Mouse (Mus musculus) urinary bladder, postnatal 14 days (tissue): ENCODE data around the gene Rbfox1.

Experiments used
- DNase-seq: peaks from one replicate; pipeline ENCODE4 v3.0.0; 2021; ENCODE audit warnings: low spot score

Rbfox1 gene

DNA sequence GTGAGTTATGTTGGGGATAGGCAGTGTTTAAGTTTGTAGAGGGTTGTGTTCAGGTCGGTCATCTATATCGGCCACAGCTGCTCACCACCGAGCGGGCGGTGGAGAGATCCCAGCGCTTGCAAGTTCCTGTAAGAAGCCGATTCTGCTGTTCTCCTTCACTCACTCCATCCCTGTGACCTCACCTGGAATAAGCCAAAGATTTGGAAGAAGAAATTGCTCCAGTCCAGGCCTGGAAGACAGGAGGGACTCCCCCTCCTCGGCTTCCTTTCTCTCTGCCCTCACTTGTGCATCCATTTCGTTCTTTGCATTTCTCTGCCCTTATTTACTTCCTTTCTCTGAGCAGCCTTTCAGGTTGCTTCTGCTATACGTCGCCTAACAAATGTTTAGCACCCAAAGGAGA is 465.1 kb downstream of the Rbfox1 start:
- no peak for DNase-seq

DNA sequence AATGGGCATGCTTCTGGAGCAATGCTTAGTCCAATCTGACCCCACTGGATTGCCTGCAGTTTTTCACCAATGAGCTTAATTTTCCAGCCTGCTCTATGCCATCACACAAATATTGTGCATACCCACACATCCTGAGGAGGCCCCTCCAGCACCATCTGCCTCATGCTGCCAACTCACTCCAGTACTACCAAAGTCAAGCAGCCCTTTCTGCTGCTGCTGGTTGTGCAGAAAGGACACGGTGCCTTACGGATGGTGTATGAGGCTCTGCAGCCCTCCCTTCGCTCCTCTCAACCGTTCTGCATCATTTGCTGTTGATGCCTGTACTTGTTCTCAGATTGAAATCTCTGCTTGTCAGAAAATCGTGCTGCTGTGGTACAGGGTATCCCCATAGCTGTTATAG is 468.0 kb downstream of the Rbfox1 start:
- no peak for DNase-seq

DNA sequence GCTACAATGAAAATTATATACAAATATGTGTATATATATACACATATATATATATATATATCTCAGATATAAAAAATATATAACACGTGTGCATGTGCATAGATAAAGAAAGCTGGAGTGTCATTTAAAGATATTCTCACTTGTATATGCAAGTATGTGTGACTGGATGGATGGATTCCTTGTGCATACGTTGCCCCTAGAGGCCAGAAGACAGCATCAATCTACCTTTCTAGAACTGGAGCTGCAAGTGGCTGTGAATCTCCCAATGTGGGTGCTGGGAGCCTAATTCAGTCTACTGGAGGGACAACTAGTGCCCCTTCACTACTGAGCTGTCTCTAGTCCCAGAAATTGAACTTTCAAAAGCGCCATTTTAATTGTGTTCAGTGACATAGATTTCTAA is 471.8 kb downstream of the Rbfox1 start:
- DNase-seq = no peak

DNA sequence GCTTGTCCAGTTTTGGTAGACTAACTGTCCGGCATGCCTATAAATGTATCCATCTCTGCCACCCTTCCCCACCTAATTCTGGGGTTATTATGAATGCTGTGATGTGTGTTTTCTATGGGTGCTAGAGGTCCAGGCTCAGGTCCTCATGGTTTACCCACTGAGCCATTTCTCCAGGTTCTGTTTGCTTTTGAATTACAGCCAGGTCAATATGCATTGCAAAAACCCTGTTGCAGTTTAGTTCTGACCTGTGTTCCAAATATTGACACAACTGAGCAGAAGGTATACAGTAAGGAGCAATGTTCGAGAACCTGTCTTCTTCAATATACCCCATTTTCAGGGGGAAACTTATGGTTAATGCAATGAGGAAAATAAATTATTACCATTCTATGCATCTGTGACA is 480.6 kb downstream of the Rbfox1 start:
- DNase-seq = no peak

DNA sequence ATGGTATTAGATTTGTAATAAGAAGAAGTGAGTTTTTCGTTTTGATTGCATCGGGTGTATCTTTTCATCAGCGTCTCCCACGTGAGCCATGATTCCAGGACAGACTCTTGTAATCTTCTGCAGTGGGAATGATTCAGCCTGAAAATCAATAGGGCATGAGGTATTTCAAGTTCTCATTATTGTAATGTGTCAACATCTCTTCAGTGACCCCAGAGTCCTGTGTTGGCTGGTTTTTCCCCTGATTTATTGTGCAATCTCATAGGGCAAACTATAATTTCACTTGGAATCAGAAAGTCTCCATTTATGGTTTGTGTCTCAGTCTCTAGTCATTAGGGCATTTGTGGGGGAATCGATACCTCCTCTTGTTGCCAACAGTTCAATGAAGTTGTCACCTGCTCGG is 481.5 kb downstream of the Rbfox1 start:
- no peak for DNase-seq

DNA sequence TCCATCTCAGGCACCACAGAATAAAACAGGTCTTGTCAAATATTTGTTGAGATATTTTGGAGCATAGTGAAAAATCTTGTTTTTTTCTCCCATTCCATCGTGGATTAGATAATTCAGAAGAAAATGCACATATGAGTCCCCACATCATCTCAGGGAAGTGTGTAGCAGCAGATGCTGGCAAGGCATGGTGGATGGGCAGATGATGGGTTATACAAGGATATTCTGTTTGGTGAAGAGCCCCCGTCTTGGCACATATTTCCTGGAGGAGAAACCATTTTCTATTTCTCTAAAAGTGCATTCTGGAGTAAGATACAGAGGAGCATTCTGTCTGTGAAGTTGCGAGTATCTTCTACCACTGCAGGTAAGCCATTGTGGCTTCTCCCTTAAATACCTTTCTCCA is 495.8 kb downstream of the Rbfox1 start:
- DNase-seq = no peak

DNA sequence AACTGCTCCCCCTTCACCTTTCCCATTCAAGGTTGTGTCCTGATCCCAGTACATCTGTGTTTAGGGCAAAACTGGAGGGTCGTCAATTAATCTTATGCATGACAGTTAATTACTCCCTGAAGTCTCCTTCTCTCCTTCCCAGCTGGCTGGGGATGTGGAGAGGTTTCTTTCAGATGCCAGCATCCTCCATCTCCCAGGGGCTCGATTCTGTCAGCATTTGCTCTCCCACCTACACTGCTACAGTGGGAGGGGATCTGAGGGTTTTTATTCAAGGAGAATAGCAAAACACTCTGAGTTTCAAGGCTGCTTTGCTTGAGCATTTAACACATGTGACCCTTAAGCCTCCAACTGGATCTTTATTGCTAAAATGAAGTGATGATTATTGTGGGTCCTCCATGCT is 496.4 kb downstream of the Rbfox1 start:
- no peak for DNase-seq

DNA sequence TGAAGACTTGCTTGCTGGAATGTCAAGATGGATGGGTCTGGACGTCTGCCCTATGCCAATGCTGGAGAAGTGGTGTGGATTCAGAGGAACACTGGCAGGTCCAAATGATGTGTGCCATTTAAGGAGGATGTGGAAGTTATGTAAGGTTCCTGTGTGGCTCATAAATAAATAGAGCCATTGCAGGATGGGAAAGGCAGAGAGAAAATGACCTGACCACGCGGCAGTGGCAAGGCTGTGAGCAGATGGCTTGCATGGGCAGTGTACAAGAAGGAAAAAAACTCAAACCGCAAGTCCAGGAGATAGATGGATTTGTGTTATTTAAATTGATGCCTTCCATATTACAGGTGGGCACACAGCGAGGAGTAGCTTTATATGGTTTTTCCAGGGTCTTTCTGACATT is 497.6 kb downstream of the Rbfox1 start:
- no peak for DNase-seq

DNA sequence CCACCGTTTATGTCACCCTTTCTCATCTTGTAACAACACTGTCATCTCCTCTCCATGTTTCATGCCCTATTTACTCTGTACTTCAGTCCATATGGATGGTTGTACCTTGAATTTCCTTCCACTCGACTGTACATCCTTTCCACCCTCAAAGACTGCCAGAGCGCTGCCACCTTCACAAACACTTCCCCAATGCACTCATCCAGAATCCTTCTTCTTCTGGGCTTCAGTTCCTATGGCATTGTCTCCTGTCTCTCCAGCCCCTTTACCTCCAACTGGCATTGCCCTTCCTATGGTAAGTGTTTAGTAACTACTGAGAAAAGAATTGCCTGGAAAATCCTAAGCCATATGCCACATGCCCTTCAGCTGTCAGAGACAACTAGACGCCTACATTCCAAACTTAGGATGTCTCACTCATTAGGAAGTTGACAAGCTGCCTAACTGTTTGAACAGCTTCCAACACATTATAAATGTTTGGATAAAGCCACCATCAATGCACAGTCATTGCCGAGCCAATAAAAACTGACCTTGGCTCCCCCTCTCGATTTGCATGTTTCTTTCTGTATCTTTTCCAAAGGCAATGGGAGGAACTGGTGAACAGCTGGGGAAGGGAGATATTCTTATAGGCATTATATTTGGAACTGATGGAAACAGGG is 505.2 kb downstream of the Rbfox1 start:
- DNase-seq = no peak

DNA sequence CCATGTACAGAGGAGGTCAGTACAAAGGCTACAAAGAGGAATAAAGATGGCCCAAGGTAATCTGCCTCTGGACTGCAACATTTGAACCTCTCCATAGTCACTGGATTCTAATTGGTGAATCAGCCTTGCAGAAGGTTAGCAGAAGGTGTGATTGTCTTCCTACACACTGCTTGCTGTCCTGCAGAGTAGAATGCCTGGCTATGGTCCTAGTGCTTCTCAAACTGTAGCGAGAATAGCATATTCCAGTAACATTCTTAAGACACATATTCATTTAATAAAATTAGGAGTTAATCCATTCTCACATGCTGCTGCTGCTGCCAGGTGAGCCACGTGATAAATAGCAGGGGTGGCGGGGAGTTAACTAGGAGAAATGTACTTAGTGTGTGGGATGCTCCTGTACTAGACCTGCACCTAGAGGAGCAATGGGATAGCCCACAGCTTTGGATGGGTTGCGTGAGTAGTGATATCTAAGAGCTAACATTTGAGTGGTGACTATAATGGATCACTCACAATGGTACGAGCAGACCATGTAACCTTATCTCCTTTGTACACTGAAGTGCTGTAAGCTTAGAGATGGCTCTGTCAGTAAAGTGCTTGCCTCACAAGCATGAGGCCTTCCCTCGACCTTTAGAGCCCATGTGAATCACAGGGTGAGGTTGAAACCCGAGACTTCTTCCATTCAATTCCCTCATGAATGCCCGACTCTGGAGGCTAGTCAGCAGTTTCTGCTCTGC is 511.7 kb downstream of the Rbfox1 start:
- DNase-seq = no peak

DNA sequence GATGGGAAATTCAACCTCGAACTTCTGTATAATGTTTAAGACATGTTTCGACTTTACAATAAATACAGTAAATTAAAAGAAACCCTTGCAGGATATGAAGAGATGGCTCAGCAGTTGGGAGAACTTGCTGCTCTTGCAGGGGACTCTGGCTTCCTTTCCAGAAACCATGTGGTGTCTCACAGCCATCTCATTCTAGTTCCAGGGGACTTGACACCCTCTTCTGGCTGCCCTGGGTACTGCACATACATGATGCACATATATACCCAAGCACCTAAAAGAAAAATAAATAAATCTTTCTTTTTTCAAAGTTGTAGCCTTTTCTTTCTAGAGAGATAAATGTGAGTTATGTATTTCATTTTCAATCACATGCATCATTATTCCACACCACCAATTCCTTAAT is 512.5 kb downstream of the Rbfox1 start:
- no peak for DNase-seq

DNA sequence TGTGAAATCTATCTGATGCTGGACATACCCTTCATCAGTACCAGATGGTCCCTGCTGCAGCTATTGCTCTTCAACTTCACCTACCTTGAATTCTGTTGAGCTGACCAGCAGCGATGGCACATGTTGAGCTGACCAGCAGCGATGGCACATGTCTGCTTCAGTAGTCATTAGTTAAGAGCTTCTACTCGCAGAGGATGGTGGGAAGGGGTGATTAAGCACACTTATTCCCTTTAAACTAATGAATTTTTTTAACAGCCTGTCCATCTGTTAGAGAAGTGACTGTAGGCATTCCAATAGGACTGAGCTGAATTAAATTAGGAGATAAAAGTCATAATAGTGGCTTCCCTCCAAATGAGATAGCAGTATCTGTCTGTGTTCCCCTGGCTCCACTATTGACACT is 517.7 kb downstream of the Rbfox1 start:
- DNase-seq = no peak

DNA sequence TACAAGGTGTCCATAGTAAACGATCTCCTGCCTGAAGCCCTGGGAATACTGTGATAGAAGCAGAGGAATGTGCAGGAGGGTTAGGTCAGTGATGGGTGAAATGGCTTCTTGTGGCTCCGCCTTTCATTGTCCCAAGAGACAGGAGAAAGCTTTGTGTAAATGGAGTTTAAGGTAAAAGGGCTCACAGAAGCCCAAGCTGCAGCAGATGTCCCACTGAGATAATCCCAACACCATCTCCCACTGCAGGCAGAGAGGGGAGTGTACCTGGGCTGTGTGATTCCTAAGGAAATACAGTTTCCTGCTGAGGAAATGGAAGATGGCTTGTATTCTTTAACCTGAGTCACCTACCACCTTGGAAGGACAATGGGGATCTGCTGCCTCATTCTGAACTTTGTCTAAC is 529.7 kb downstream of the Rbfox1 start:
- no peak for DNase-seq

DNA sequence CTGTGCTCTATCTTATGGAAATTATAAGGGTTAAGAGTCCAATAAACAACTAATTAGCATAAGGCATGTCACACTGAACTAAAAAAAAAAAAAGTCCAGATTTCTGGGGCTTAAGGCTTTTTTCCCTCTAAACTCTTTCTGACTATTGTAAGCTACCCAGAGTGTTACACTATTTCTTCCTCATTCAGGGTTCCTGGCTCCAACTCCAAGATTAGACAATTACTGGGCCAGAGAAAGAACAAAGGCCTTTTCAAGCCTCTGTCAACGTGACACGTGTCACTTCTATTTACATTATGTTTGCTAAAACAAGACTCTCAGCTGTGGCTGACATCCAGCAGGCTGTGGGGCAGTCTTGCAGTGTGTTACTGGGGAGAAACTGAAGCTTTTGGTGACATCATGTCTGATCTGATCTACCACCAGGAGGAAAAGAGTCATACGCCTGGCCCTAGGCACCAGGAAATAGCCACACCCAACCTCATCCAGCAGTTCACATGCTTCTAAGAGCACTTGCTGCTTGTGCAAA is 536.5 kb downstream of the Rbfox1 start:
- DNase-seq = no peak

DNA sequence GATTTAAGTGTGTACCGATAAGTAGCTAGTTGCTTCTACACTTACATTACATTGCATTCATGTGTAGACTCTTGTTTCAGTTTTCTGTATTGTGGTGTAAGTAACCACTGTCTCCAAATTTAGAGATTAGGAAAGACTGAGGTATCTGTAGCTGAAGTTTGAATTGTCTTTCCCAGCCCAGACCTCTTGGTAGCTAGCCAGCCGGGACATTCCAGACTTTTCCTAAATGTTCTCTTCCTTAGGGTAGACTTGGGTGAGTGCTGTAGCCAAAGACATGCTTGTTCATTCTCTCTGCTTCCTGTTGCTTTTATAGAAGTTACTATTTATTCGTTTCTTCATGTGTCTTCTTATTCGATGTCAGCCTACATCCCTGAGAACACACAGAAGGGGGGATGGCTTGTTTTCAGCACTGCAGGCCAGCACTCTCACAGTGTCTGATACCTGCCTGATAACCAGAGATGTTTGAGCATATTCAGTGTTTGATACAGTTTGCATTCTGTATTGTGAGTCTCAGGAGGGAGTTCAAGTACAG is 538.8 kb downstream of the Rbfox1 start:
- no peak for DNase-seq

DNA sequence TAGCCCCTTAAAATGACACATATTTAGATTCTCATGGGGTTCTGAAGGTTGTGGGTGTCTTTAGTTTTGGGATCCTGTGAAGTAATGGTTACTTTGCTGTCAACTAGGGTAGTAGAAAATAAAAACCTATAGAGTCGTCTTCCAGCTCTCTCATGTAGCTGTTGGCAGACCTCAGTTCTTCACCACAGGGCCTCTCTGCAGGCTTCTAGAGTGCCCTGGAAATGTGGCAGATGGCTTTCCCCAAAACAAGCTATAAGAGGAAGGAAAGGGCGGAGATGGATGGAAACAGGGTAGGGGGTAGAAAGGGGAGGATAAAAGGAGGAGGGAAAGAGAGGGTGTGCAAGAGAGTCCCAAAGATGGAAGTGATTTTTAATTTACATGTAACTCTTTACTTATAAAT is 539.6 kb downstream of the Rbfox1 start:
- no peak for DNase-seq

DNA sequence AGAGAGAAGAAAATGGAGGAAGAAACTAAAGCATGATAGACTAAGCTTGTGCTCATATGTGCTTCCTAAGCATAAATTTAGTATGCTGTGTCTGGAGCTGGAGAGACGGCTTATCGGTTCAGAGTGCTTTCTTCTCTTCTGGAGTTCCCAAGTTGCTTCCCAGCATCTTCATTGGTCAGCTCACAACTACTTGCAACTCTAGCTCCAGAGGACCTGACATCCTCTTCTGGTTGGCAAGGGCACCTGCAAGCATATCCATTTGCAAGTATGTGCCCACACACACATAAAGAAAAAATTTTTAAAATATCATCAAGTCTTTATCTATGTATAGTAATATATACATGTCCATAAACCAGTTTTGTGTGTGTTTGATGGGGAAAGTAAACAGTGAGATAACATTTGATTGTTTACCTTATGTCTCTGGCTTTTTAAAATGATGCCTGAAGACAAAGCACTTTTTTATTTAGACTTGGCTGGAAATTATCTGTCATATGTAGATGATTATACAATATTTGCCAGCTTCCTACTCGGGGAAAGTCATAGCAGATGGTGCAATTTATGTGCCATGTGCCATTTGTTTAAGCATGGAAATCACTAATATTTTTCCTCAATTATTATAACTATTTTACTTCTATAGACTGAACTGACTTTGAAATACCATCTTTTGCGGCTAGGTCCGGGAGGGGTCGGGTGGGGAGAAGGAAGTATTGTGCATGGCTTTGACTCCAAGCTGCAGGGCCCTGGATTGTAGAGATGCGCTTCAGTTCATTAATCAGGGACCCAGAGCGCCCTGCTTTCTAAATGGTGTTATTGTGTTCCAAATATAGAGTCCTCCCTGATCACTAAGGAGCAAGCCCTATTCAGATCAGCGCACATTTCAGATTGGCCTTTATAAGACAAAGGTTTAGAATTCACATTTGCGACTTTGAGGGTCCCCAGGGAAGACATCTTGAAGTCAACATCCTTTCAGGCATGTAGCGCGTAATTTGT is 542.4 kb downstream of the Rbfox1 start:
- DNase-seq = no peak

DNA sequence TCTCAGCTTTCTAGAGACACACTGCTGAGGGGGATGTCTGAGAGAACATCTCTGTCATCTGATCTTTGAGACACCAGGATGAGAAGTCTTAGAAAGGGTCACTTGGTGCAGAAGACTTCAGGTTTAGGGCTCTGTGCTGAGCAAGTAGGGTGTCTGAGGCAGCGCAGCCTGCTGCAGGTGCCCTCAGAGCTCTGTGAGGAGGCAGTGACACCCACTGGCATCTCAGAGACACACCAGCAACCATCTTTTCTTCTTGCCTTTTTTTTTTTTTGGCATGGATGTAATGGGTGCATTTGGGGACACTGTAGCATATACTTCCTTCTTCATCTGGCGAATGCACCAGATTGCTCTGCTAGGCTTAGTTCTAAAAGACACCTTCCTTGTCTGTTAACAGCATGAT is 545.8 kb downstream of the Rbfox1 start:
- no peak for DNase-seq

DNA sequence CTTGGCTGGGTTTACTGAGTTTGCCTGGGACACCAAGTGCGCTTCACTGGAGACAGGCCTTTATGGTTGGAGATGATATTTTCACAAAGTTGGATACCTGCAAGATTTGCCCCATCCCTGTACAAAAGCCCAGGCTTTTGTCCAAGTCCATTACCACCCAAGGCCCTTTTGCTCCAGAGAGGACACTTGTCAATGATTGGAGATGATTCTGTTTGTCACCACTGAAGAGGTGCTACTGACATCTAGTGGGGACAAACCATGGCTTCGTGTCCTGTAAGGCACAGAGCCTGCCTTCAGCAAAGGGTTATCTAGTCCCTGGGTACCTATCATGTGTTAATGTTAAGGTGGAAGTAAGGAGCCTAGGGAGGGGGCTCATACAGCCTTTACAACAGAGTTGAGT is 551.3 kb downstream of the Rbfox1 start:
- DNase-seq = no peak

DNA sequence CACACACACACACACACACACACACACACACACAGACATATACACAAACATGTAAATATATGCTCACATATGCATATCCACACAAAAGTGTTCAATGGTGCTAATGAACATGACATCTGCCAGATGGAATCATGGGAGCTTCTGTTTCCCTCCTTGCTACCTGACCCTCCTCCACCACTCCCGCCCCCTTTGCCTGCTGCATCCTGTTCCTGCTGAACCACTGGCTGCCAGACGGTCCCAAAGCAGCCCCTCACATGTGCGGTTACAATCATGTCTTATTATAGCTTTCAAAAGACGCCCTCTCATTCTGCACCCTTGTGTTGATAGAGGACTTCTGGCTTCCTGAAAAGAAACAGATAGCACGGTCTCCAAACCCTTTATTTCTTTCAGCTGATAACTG is 563.1 kb downstream of the Rbfox1 start:
- no peak for DNase-seq

DNA sequence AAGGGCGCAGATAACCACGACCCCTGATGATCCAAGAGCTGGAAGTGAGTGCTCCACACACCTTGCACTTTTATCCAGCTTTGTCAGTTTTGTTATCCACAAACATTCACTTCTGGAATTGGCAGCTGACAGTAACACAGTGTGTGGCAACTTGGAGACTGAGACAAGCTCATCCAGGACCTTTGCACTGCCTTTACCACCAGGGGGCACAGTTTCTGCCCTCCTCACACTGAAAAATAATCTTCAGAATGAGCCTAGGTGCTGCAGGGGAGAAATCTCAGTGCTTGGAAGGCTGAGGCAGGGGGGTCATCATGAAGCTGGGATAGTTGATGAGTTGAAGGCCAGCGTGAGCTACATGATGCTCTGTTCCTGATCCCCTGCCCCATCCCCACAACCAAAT is 570.2 kb downstream of the Rbfox1 start:
- no peak for DNase-seq

DNA sequence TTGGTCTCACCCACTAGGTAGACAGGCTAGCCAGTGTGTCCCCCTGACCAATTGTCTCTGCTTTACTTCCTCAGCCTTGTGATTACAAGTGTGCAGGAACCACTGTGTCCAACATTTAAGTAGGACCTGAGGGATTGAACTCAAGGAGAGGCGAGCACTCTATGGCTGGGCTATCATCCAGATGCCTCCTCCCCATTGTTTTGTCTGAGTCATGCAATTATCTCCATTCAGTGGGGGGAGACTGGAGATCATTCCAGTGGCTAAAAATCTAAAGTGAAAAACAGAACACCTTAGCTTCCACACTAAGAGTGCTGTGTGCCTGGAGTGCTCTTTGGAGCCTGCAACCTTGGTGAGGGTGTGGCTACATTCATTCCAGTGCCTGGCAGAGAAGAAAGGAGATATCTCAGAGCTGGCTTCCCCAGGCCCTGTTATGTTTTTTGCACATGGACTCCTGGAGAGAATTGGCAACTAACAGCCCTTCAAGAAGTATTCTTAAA is 594.0 kb downstream of the Rbfox1 start:
- DNase-seq = no peak
